Mouse (Mus musculus): ENCODE results near the gene Cyb5r3. TPM values are rescaled to one million over a fixed set of nuclear protein-coding genes. Genes with fewer than 3 reads are reported as not detected.
A peak's percentile ranks its signal among the peaks of the same experiment; 100 is the strongest.

The Cyb5r3 gene
- polyA plus RNA-seq, 1 experiment: 76.1 TPM

DNA sequence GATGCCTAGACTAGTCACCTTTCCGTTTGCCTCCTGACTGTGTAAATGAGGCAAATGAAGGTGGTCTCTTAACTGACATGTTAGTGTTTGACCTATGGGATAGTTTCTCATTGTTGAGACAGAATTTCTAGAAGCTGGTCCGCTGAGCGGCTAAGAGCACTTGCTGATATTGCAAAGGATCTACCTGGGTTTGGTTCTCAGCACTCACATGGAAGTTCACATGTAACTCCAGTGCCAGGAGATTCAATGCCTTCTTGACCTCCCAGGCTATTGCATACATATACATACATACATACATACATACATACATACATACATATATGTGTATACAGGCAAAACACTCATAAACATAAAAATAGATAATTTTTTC lies 22.3 kb downstream of the Cyb5r3 start:
- Histone ChIP-seq H3K4me1 (ENCODE audit: control insufficient read depth, insufficient read depth, insufficient read length) (peaks cover 2% of the 10 kb centered on the region; the same call in 1 of the 2 replicates), H3K4me3 (ENCODE audit: extremely low read depth, insufficient read depth, insufficient read length) (peak overlapping the region; percentile 31), H3K27ac (ENCODE audit: insufficient read depth, low read length) (peak overlapping the region; percentile 100), H3K36me3 (ENCODE audit: control insufficient read depth, insufficient read depth, low read length) (peaks cover 5% of the 10 kb centered on the region; the same call in 1 of the 2 replicates), H3K27me3 (ENCODE audit: control insufficient read depth, insufficient read depth, low read length) (no peaks in the 10 kb centered on the region)
- TF ChIP-seq CTCF (IDR thresholded peaks at IDR 0.05; ENCODE audit: extremely low read depth, insufficient read depth, insufficient read length, insufficient replicate concordance) (no peak), POLR2A (IDR thresholded peaks at IDR 0.05; ENCODE audit: low read depth, low read length) (no peak)
- WGBS: 33% methylated on average over 3 of the region's 3 CpGs
- DNase-seq (ENCODE audit: low read depth in 1 of 2, low spot score in 2 of 2): no peak

DNA sequence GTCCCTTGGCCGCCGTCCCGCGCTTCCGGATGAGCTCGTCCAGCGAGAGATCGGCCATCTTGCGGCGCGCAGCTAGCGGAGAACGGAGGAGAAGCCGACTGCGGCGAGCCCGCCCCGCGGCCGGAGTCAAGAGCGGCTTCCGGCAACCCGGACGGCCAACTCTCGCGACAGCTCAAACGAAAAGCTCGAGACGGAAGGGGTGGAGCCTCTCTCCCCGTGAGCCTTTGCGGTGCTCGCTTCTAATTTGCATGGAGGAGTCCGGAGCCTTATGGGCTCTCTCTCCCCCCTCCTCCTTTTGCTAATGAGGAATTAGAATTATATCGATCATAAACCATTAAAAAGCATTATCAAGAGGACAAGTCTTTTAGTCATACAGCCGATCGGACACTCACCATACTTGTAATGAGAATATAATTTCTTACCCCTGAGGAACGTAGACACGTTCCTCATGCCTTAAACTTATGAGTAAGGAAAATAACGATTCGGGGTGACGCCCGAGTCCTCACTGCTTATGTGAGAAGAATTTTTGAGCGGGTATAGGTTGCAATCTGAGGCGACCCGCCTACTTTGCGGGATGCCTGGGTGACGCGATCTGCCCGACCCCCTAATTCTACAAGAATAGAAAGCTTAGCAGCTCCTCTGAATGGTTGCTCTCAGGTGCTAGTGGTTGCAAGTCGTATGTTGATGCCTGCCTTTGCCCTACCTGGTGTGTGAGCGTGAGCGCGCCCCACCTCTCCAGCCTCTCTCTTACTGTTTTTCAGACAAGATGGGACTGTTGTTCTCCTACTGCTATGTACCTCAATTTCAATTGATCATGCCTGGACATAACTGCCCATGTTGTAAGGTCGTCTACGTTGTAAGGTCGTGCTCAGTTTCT lies 23.0 kb downstream of the Cyb5r3 start, which contains the start of gene Poldip3:
Poldip3 (minus strand) TSS at position 189 of the 877 bp plus-strand sequence.
- WGBS: under 1% methylated on average over 56 of the region's 56 CpGs
- Histone ChIP-seq H3K27ac (ENCODE audit: insufficient read depth, low read length) (peak within 1 kb of the TSS; percentile 100), H3K36me3 (ENCODE audit: control insufficient read depth, insufficient read depth, low read length) (peaks cover 5% of the 10 kb centered on the region; the same call in 1 of the 2 replicates), H3K4me1 (ENCODE audit: control insufficient read depth, insufficient read depth, insufficient read length) (peaks cover 2% of the 10 kb centered on the region; the same call in 1 of the 2 replicates), H3K4me3 (ENCODE audit: extremely low read depth, insufficient read depth, insufficient read length) (peak within 1 kb of the TSS; percentile 100), H3K27me3 (ENCODE audit: control insufficient read depth, insufficient read depth, low read length) (no peaks in the 10 kb centered on the region)
- no peak for TF ChIP-seq CTCF (IDR thresholded peaks at IDR 0.05; ENCODE audit: extremely low read depth, insufficient read depth, insufficient read length, insufficient replicate concordance)
- peak; percentile 85 for TF ChIP-seq POLR2A (IDR thresholded peaks at IDR 0.05; ENCODE audit: low read depth, low read length)
- peak; percentile 96 to 97 for DNase-seq (ENCODE audit: low read depth in 1 of 2, low spot score in 2 of 2)

DNA sequence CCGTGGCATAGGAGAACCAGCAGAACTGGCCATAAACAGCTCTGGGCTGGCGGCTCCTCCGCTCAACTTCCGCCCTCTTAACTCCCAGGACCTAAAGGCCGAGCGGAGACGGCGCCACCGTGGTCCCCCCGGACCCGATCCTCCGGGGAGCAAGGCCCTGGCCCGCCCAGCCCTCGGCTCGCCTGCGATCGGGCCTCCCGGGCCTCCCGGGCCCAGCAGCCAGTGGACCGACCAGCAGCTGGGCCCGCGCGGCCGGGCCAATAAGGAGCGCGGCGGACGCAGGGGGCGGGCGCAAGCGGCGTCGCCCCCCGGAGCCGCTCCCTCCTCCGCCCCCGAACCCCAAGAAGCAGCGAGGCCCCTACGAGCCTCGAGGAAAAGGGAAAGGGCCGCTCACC lies 23.6 kb downstream of the Cyb5r3 start:
- H3K4me1 ChIP-seq (ENCODE audit: control insufficient read depth, insufficient read depth, insufficient read length): peaks cover 2% of the 10 kb centered on the region; the same call in 1 of the 2 replicates
- H3K27me3 ChIP-seq (ENCODE audit: control insufficient read depth, insufficient read depth, low read length): no peaks in the 10 kb centered on the region
- peak in 1 of 2 experiments; percentile 17 for DNase-seq (ENCODE audit: low read depth in 1 of 2, low spot score in 2 of 2)
- peak overlapping the region; percentile 100 for H3K27ac ChIP-seq (ENCODE audit: insufficient read depth, low read length)
- no peak for TF ChIP-seq CTCF (IDR thresholded peaks at IDR 0.05; ENCODE audit: extremely low read depth, insufficient read depth, insufficient read length, insufficient replicate concordance)
- TF ChIP-seq POLR2A (IDR thresholded peaks at IDR 0.05; ENCODE audit: low read depth, low read length): no peak
- under 1% methylated on average over 29 of the region's 41 CpGs for WGBS
- peak overlapping the region; percentile 100 for H3K4me3 ChIP-seq (ENCODE audit: extremely low read depth, insufficient read depth, insufficient read length)
- peaks cover 2% of the 10 kb centered on the region; the same call in 1 of the 2 replicates for H3K36me3 ChIP-seq (ENCODE audit: control insufficient read depth, insufficient read depth, low read length)

DNA sequence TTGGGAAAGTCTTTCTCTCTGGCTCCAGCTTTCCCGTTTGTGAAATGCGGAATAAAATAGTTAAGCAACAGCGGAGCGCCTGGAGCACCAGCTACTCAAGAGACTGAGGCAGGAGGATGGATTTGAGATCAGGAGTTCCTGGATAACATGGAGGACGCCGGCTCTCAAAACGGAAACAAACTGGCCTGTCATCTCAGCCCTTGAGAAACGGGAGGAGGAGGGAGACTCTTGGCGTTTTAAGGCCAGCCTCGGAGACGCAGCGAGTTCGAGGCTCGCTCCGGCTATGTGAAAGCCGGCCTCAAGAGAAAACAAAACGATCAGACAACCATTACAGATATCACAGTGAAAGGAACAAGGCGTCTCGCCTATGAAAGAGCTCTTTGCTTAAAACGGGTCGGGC lies 24.0 kb downstream of the Cyb5r3 start:
- Histone ChIP-seq H3K4me1 (ENCODE audit: control insufficient read depth, insufficient read depth, insufficient read length) (peaks cover 2% of the 10 kb centered on the region; the same call in 1 of the 2 replicates), H3K27me3 (ENCODE audit: control insufficient read depth, insufficient read depth, low read length) (no peaks in the 10 kb centered on the region), H3K27ac (ENCODE audit: insufficient read depth, low read length) (peak overlapping the region; percentile 100), H3K36me3 (ENCODE audit: control insufficient read depth, insufficient read depth, low read length) (peaks cover 2% of the 10 kb centered on the region; the same call in 1 of the 2 replicates), H3K4me3 (ENCODE audit: extremely low read depth, insufficient read depth, insufficient read length) (peak overlapping the region; percentile 100)
- TF ChIP-seq POLR2A (IDR thresholded peaks at IDR 0.05; ENCODE audit: low read depth, low read length): no peak
- TF ChIP-seq CTCF (IDR thresholded peaks at IDR 0.05; ENCODE audit: extremely low read depth, insufficient read depth, insufficient read length, insufficient replicate concordance): no peak
- no peak for DNase-seq (ENCODE audit: low read depth in 1 of 2, low spot score in 2 of 2)
- WGBS: 3% methylated on average over 21 of the region's 21 CpGs

DNA sequence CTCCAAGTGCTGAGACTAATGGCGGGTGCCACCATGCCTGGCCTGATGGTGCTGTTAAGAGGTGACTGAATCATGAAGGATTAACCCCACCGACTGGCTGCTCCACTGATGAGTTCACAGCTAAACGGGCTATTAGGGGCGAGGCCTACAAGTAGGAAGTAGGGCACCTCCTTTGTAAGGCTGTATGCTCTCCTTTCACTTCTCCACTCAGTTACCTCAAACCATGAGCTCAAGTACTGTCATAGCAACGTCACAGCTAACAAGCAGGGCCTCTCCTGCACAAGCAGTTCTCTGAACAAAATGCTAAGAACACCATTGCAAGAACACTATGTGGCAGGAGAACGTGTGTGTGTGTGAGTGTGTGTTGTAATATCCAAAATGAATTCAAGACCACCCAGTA lies 26.9 kb downstream of the Cyb5r3 start:
- Histone ChIP-seq H3K36me3 (ENCODE audit: control insufficient read depth, insufficient read depth, low read length) (peaks cover 2% of the 10 kb centered on the region; the same call in 1 of the 2 replicates), H3K27me3 (ENCODE audit: control insufficient read depth, insufficient read depth, low read length) (no peaks in the 10 kb centered on the region), H3K4me1 (ENCODE audit: control insufficient read depth, insufficient read depth, insufficient read length) (peaks cover 2% of the 10 kb centered on the region; the same call in 1 of the 2 replicates), H3K4me3 (ENCODE audit: extremely low read depth, insufficient read depth, insufficient read length) (no peak overlapping the region), H3K27ac (ENCODE audit: insufficient read depth, low read length) (no peak overlapping the region)
- WGBS: 68% methylated on average over 6 of the region's 6 CpGs
- peak in 1 of 2 experiments; percentile 19 for DNase-seq (ENCODE audit: low read depth in 1 of 2, low spot score in 2 of 2)
- no peak for TF ChIP-seq POLR2A (IDR thresholded peaks at IDR 0.05; ENCODE audit: low read depth, low read length)

DNA sequence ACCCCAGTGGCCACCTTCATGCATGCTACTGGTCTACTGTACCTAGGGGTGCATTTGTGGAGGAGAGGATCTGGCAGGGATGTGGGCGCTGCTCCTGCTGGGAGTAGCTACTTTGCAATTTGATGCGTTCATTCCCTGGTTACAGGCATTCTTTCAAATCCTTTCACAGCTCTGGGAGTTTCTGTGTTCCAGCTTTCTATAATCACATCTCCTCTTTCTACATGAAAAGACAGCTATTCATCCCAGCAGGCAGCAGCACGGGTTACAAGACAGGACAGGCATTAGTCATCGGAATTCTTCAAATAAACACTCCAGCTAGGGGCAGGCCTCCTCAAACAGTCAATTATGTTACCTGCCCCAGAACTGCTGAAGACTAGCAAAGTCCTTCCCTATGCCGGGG lies 29.5 kb downstream of the Cyb5r3 start:
- Histone ChIP-seq H3K27me3 (ENCODE audit: control insufficient read depth, insufficient read depth, low read length) (no peaks in the 10 kb centered on the region), H3K27ac (ENCODE audit: insufficient read depth, low read length) (no peak overlapping the region), H3K4me1 (ENCODE audit: control insufficient read depth, insufficient read depth, insufficient read length) (peaks cover 2% of the 10 kb centered on the region; the same call in 1 of the 2 replicates), H3K4me3 (ENCODE audit: extremely low read depth, insufficient read depth, insufficient read length) (no peak overlapping the region), H3K36me3 (ENCODE audit: control insufficient read depth, insufficient read depth, low read length) (peaks cover 6% of the 10 kb centered on the region)
- TF ChIP-seq POLR2A (IDR thresholded peaks at IDR 0.05; ENCODE audit: low read depth, low read length) (no peak), CTCF (IDR thresholded peaks at IDR 0.05; ENCODE audit: extremely low read depth, insufficient read depth, insufficient read length, insufficient replicate concordance) (no peak)
- WGBS: 92% methylated on average over 5 of the region's 5 CpGs
- no peak for DNase-seq (ENCODE audit: low read depth in 1 of 2, low spot score in 2 of 2)

DNA sequence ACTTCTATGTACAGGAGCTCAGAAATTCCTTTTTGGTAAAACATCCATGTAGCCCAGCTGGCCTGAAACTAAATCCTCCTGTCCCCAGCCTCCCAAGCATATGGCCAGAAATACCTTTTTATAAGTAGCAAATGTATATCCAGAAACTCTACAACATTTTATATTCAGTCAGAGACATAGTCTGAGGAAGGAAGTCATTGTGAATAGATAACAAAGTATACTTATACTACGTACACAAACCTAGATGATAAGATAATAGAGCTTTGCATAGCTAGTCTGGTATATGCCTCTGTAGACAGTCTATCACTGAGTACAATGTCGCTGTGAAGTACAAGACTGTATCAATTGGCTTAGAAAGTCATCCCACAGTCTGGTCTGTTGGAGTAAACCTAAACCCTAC lies 36.7 kb downstream of the Cyb5r3 start:
- no peak for TF ChIP-seq CTCF (IDR thresholded peaks at IDR 0.05; ENCODE audit: extremely low read depth, insufficient read depth, insufficient read length, insufficient replicate concordance)
- TF ChIP-seq POLR2A (IDR thresholded peaks at IDR 0.05; ENCODE audit: low read depth, low read length): no peak
- 75% methylated on average over 2 of the region's 2 CpGs for WGBS
- Histone ChIP-seq H3K27ac (ENCODE audit: insufficient read depth, low read length) (no peak overlapping the region), H3K27me3 (ENCODE audit: control insufficient read depth, insufficient read depth, low read length) (no peaks in the 10 kb centered on the region), H3K4me3 (ENCODE audit: extremely low read depth, insufficient read depth, insufficient read length) (no peak overlapping the region), H3K36me3 (ENCODE audit: control insufficient read depth, insufficient read depth, low read length) (peaks cover 56% of the 10 kb centered on the region), H3K4me1 (ENCODE audit: control insufficient read depth, insufficient read depth, insufficient read length) (no peaks in the 10 kb centered on the region)
- no peak for DNase-seq (ENCODE audit: low read depth in 1 of 2, low spot score in 2 of 2)

Data from spleen, adult 2 months (tissue).